Mouse (Mus musculus) heart, postnatal 10 days (tissue): ENCODE measurements around the gene Rplp2. TPM values are rescaled to one million over a fixed set of nuclear protein-coding genes. Genes with fewer than 3 reads are reported as not detected.
A peak's percentile ranks its signal among the peaks of the same experiment; 100 is the strongest.

Experiments
- DNase-seq, 2 experiments: peaks; one replicate each; pipeline ENCODE4 v3.0.0; 2021
- intact Hi-C: fragments of 180-260 bp; cut with DNase I; formaldehyde crosslinking; loops from one replicate; pipeline ENCODE4 v1.15.1; 2025
- total RNA-seq, 2 experiments: library from RNA; stranded (reverse); gene quantifications; 2 replicates each; pipeline ENCODE4 v1.2.3; 2021

Rplp2 gene
- total RNA-seq, 2 experiments from 2014 or later: 1,065 to 1,124 TPM

GRCm38 (mm10) chr7:141430585-141431240 is 16.5 kb upstream of the Rplp2 start:
- no peak for DNase-seq
- intact Hi-C loops: no loop called here

GRCm38 (mm10) chr7:141431434-141432185 is 15.6 kb upstream of the Rplp2 start:
- DNase-seq: no peak
- intact Hi-C loops: no loop called here

GRCm38 (mm10) chr7:141432186-141432611 is 15.0 kb upstream of the Rplp2 start:
- intact Hi-C loops: no loop called here
- DNase-seq: peak; percentile 74 to 78

GRCm38 (mm10) chr7:141432741-141433516 is 14.2 kb upstream of the Rplp2 start:
- DNase-seq: peak; percentile 83
- intact Hi-C loops: no loop called here

GRCm38 (mm10) chr7:141433517-141434400 is 13.4 kb upstream of the Rplp2 start:
- intact Hi-C loops: no loop called here
- DNase-seq: no peak

GRCm38 (mm10) chr7:141434464-141434863 is 12.7 kb upstream of the Rplp2 start:
- DNase-seq: peak; percentile 60 to 69

GRCm38 (mm10) chr7:141435129-141435855 is 11.9 kb upstream of the Rplp2 start:
- intact Hi-C loops: no loop called here
- peak; percentile 71 to 75 for DNase-seq

More at GRCm38 (mm10) chr7:141434464-141434863, 12.7 kb upstream of the Rplp2 start:
- intact Hi-C loops: no loop called here

- DNase-seq: no peak
- intact Hi-C loops: no loop called here
Observed at GRCm38 (mm10) chr7:141435856-141436522, 11.2 kb upstream of the Rplp2 start.

GRCm38 (mm10) chr7:141436523-141436892 is 10.7 kb upstream of the Rplp2 start:
- intact Hi-C loops: no loop called here
- no peak for DNase-seq

- intact Hi-C loops: loop anchor here (1.0 kb wide), 1 partner anchor 28 kb away; no protein-coding TSS in a partner anchor
Observed at GRCm38 (mm10) chr7:141437178-141438120, 9.7 kb upstream of the Rplp2 start, which contains the start of gene Slc25a22. Gene Slc25a22 (minus strand): TSS chr7:141437892.

GRCm38 (mm10) chr7:141438201-141438968 is 8.8 kb upstream of the Rplp2 start:
- intact Hi-C loops: no loop called here
- DNase-seq: no peak

More at GRCm38 (mm10) chr7:141437178-141438120, 9.7 kb upstream of the Rplp2 start, which contains the start of gene Slc25a22:
- peak; percentile 88 for DNase-seq

GRCm38 (mm10) chr7:141439140-141439679 is 8.0 kb upstream of the Rplp2 start:
- DNase-seq: no peak
- intact Hi-C loops: no loop called here

- intact Hi-C loops: no loop called here
- no peak for DNase-seq
Observed at GRCm38 (mm10) chr7:141439811-141440210, 7.4 kb upstream of the Rplp2 start.

- intact Hi-C loops: no loop called here
- peak; percentile 51 to 76 for DNase-seq
Observed at GRCm38 (mm10) chr7:141440613-141441012, 6.6 kb upstream of the Rplp2 start.

GRCm38 (mm10) chr7:141441460-141441859 is 5.7 kb upstream of the Rplp2 start:
- DNase-seq: no peak
- intact Hi-C loops: no loop called here

GRCm38 (mm10) chr7:141442199-141442598 is 5.0 kb upstream of the Rplp2 start:
- intact Hi-C loops: no loop called here
- no peak for DNase-seq
